Mouse (Mus musculus) forebrain, embryonic 12.5 days (tissue): ENCODE measurements around the gene Idua. TPM values are rescaled to one million over a fixed set of nuclear protein-coding genes. Genes with fewer than 3 reads are reported as not detected.

Source experiments
- ATAC-seq: fragments of 200-750 bp; cut with Nextera tagmentation; 2 replicates; pipeline ENCODE4 v1.8.0; 2017; ENCODE audit warnings: moderate TSS enrichment; ENCODE audit not compliant: low FRiP score
- H3K27ac ChIP-seq: fragments of 300-500 bp; sonication (generic); 2 replicates; pipeline ENCODE4 v1.5.1; 2016; ENCODE audit warnings: mild to moderate bottlenecking
- H3K27me3 ChIP-seq: fragments of 300-500 bp; sonication (generic); 2 replicates; pipeline ENCODE4 v1.6.1; 2016; ENCODE audit warnings: mild to moderate bottlenecking
- H3K36me3 ChIP-seq: fragments of 300-500 bp; sonication (generic); replicated peaks from 2 replicates; pipeline ENCODE4 v1.6.1; 2016; ENCODE audit warnings: mild to moderate bottlenecking
- H3K4me1 ChIP-seq: fragments of 300-500 bp; sonication (generic); 2 replicates; pipeline ENCODE4 v1.6.1; 2016
- H3K4me2 ChIP-seq: fragments of 300-500 bp; sonication (generic); 2 replicates; pipeline ENCODE4 v1.6.1; 2016; ENCODE audit warnings: mild to moderate bottlenecking, moderate library complexity
- H3K4me3 ChIP-seq: fragments of 300-500 bp; sonication (generic); replicated peaks from 2 replicates; pipeline ENCODE4 v1.5.1; 2016; ENCODE audit warnings: mild to moderate bottlenecking
- H3K9ac ChIP-seq: fragments of 300-500 bp; sonication (generic); 2 replicates; pipeline ENCODE4 v1.6.1; 2016; ENCODE audit warnings: mild to moderate bottlenecking
- H3K9me3 ChIP-seq: fragments of 300-500 bp; sonication (generic); 2 replicates; pipeline ENCODE4 v1.6.1; 2016
- WGBS: fragments of 180-500 bp; shearing (Covaris S2); methylation state at CpG from one replicate; pipeline ENCODE4 v1.1.7; 2016; 5-methylcytosine and 5-hydroxymethylcytosine counted together
- polyA plus RNA-seq: library from polyadenylated mRNA; unstranded; fragments of >200 nt; fragmentation: Nextera tagmentation; extraction: Ambion mirVana; gene quantifications from 2 replicates; pipeline ENCODE4 v1.2.1, GENCODE M21; 2016

Idua gene
- polyA plus RNA-seq, 1 experiment from 2014 or later, result 9.6 TPM

- Histone ChIP-seq H3K36me3 (no peaks in the 10 kb centered on the region), H3K4me3 (no peak overlapping the region), H3K27me3 (no peaks in the 10 kb centered on the region), H3K4me2 (no peak overlapping the region), H3K27ac (no peak overlapping the region), H3K9ac (no peak overlapping the region), H3K4me1 (peaks cover 5% of the 10 kb centered on the region; the same call in 1 of the 2 replicates), H3K9me3 (no peaks in the 10 kb centered on the region)
- 88% methylated on average over 1 of the region's 1 CpGs for WGBS
- ATAC-seq, result no peak
These were observed 55.8 kb downstream of the Idua start for GRCm38 (mm10) chr5:108715974-108716373.

- 49% methylated on average over 4 of the region's 4 CpGs for WGBS
- peaks cover 5% of the 10 kb centered on the region; the same call in 1 of the 2 replicates for H3K4me1 ChIP-seq
- H3K9me3 ChIP-seq, result no peaks in the 10 kb centered on the region
- H3K9ac ChIP-seq, result no peak overlapping the region
- no peaks in the 10 kb centered on the region for H3K36me3 ChIP-seq
- H3K27ac ChIP-seq, result 0 out of 2 replicates have a peak overlapping the region, but pooled peaks have one; percentile 9
- H3K4me3 ChIP-seq, result no peak overlapping the region
- no peaks in the 10 kb centered on the region for H3K27me3 ChIP-seq
- ATAC-seq, result no peak
- no peak overlapping the region for H3K4me2 ChIP-seq
These were observed 57.9 kb downstream of the Idua start for GRCm38 (mm10) chr5:108718051-108718450.

- H3K9me3 ChIP-seq, result no peaks in the 10 kb centered on the region
- H3K27me3 ChIP-seq, result no peaks in the 10 kb centered on the region
- H3K9ac ChIP-seq, result no peak overlapping the region
- ATAC-seq, result no peak
- no peak overlapping the region for H3K4me3 ChIP-seq
- H3K36me3 ChIP-seq, result no peaks in the 10 kb centered on the region
- no peak overlapping the region for H3K27ac ChIP-seq
- H3K4me1 ChIP-seq, result peaks cover 5% of the 10 kb centered on the region; the same call in 1 of the 2 replicates
- WGBS, result 63% methylated on average over 7 of the region's 7 CpGs
- H3K4me2 ChIP-seq, result no peak overlapping the region
These were observed 59.6 kb downstream of the Idua start for GRCm38 (mm10) chr5:108719761-108720160.

GRCm38 (mm10) chr5:108724006-108724405 lies 63.9 kb downstream of the Idua start:
- no peak for ATAC-seq
- no peaks in the 10 kb centered on the region for H3K27me3 ChIP-seq

GRCm38 (mm10) chr5:108726557-108727248 lies 66.6 kb downstream of the Idua start:
- Histone ChIP-seq H3K9ac (no peak overlapping the region), H3K4me2 (no peak overlapping the region), H3K9me3 (no peaks in the 10 kb centered on the region), H3K36me3 (no peaks in the 10 kb centered on the region), H3K4me3 (no peak overlapping the region), H3K27ac (no peak overlapping the region), H3K27me3 (no peaks in the 10 kb centered on the region), H3K4me1 (no peaks in the 10 kb centered on the region)
- WGBS, result 22% methylated on average over 5 of the region's 5 CpGs
- ATAC-seq, result peak; percentile 88

More at GRCm38 (mm10) chr5:108724006-108724405, 63.9 kb downstream of the Idua start:
- Histone ChIP-seq H3K36me3 (no peaks in the 10 kb centered on the region), H3K4me2 (no peak overlapping the region), H3K9ac (no peak overlapping the region), H3K9me3 (no peaks in the 10 kb centered on the region), H3K27ac (no peak overlapping the region), H3K4me3 (no peak overlapping the region), H3K4me1 (no peaks in the 10 kb centered on the region)
- 69% methylated on average over 2 of the region's 2 CpGs for WGBS

GRCm38 (mm10) chr5:108727425-108727824 lies 67.3 kb downstream of the Idua start:
- Histone ChIP-seq H3K9ac (no peak overlapping the region), H3K4me3 (no peak overlapping the region), H3K4me2 (no peak overlapping the region), H3K27ac (no peak overlapping the region), H3K4me1 (no peaks in the 10 kb centered on the region), H3K9me3 (no peaks in the 10 kb centered on the region), H3K36me3 (no peaks in the 10 kb centered on the region), H3K27me3 (no peaks in the 10 kb centered on the region)
- 85% methylated on average over 1 of the region's 1 CpGs for WGBS
- no peak for ATAC-seq

Other genes with a start within 250 kb of the Idua start
- 430 and 435 TPM in 2 replicates for gene Atp5k, start 225.9 kb upstream of the Idua start, polyA plus RNA-seq
- gene Mfsd7a, start 211.4 kb upstream of the Idua start, polyA plus RNA-seq, result 0.10 TPM in 1 of 2 replicates, not detected in the other
- gene Pcgf3, start 199.1 kb upstream of the Idua start, polyA plus RNA-seq, result 36.2 and 36.8 TPM in 2 replicates
- gene Cplx1, start 110.3 kb upstream of the Idua start, polyA plus RNA-seq, result 12.3 and 12.5 TPM in 2 replicates
- gene Gak, start 30.6 kb upstream of the Idua start, polyA plus RNA-seq, result 57.7 and 61.0 TPM in 2 replicates
- 19.6 and 20.0 TPM in 2 replicates for gene Tmem175, start 30.6 kb upstream of the Idua start, polyA plus RNA-seq
- 19.7 and 20.7 TPM in 2 replicates for gene Dgkq, start 9.3 kb downstream of the Idua start, polyA plus RNA-seq
- gene Slc26a1, start 15.2 kb downstream of the Idua start, polyA plus RNA-seq, result 1.2 TPM in 2 replicates
- gene Fgfrl1, start 32.1 kb downstream of the Idua start, polyA plus RNA-seq, result 17.6 and 19.3 TPM in 2 replicates
- gene Rnf212, start 114.7 kb downstream of the Idua start, polyA plus RNA-seq, result 0.29 TPM in 1 of 2 replicates, not detected in the other
- not detected in 2 replicates for gene Tmed11, start 135.0 kb downstream of the Idua start, polyA plus RNA-seq
- not detected in 2 replicates for gene Vmn2r8, start 148.5 kb downstream of the Idua start, polyA plus RNA-seq
- gene Vmn2r9, start 192.3 kb downstream of the Idua start, polyA plus RNA-seq, result not detected in 2 replicates